Mouse (Mus musculus): ENCODE measurements around the gene Gm11567. TPM values are rescaled to one million over a fixed set of nuclear protein-coding genes. Genes with fewer than 3 reads are reported as not detected.
A peak's percentile ranks its signal among the peaks of the same experiment; 100 is the strongest.
"Not testable (repeated sequence)": the region's sequence is repeated elsewhere in the genome, so short reads cannot be mapped to it uniquely, and the experiment has no call there.

Gene Gm11567
- polyA plus RNA-seq, 1 experiment: not detected

- Histone ChIP-seq H3K79me3 (ENCODE audit: low read depth) (no peaks in the 10 kb centered on the region), H3K79me2 (ENCODE audit: control insufficient read depth, insufficient read depth) (no peaks in the 10 kb centered on the region), H3K36me3 (ENCODE audit: control insufficient read depth, insufficient read depth) (no peaks in the 10 kb centered on the region)
Measured at GRCm38 (mm10) chr11:99857617-99858016, 21.4 kb upstream of the Gm11567 start, which contains the start of gene Gm11568. Gm11568 (plus strand) TSS chr11:99857917.

GRCm38 (mm10) chr11:99858761-99859160 is 20.2 kb upstream of the Gm11567 start:
- no peak overlapping the region for H3ac ChIP-seq (ENCODE audit: control insufficient read depth, insufficient read length, low read depth)

More at GRCm38 (mm10) chr11:99857617-99858016, 21.4 kb upstream of the Gm11567 start, which contains the start of gene Gm11568:
- no peak within 1 kb of the TSS for H3K4me3 ChIP-seq (ENCODE audit: insufficient read depth, poor library complexity, severe bottlenecking)
- no peak within 1 kb of the TSS for H3ac ChIP-seq (ENCODE audit: control insufficient read depth, insufficient read length, low read depth)
- TF ChIP-seq CTCF (IDR thresholded peaks at IDR 0.05; ENCODE audit: control insufficient read depth, insufficient read depth, insufficient read length) (no peak), MYOG (IDR thresholded peaks at IDR 0.05; ENCODE audit: control insufficient read depth, extremely low read depth, insufficient read length) (no peak), USF1 (IDR thresholded peaks at IDR 0.05; ENCODE audit: low read depth) (no peak), FOSL1 (IDR thresholded peaks at IDR 0.05; ENCODE audit: insufficient read depth, low read length, poor library complexity, severe bottlenecking) (no peak), MAX (IDR thresholded peaks at IDR 0.05) (no peak), CEBPB (IDR thresholded peaks at IDR 0.05; ENCODE audit: low read depth) (no peak), MYOD1 (IDR thresholded peaks at IDR 0.05; ENCODE audit: control insufficient read depth, insufficient read length, low read depth) (no peak)
- no peaks in the 10 kb centered on the region for H3K27me3 ChIP-seq (ENCODE audit: control insufficient read depth, insufficient read depth, insufficient read length)

GRCm38 (mm10) chr11:99864176-99864575 is 14.8 kb upstream of the Gm11567 start, which contains the start of gene Gm11559:
Gm11559 (plus strand) TSS chr11:99864476.
- not testable (repeated sequence) for H3K36me3 ChIP-seq (ENCODE audit: control insufficient read depth, insufficient read depth); H3ac ChIP-seq (ENCODE audit: control insufficient read depth, insufficient read length, low read depth); H3K4me3 ChIP-seq (ENCODE audit: insufficient read depth, poor library complexity, severe bottlenecking); H3K79me3 ChIP-seq (ENCODE audit: low read depth); H3K79me2 ChIP-seq (ENCODE audit: control insufficient read depth, insufficient read depth); H3K27me3 ChIP-seq (ENCODE audit: control insufficient read depth, insufficient read depth, insufficient read length)

More at GRCm38 (mm10) chr11:99858761-99859160, 20.2 kb upstream of the Gm11567 start:
- TF ChIP-seq USF1 (IDR thresholded peaks at IDR 0.05; ENCODE audit: low read depth): no peak
- TF ChIP-seq FOSL1 (IDR thresholded peaks at IDR 0.05; ENCODE audit: insufficient read depth, low read length, poor library complexity, severe bottlenecking): peak; percentile 48
- Histone ChIP-seq H3K27me3 (ENCODE audit: control insufficient read depth, insufficient read depth, insufficient read length) (no peaks in the 10 kb centered on the region), H3K79me3 (ENCODE audit: low read depth) (no peaks in the 10 kb centered on the region), H3K36me3 (ENCODE audit: control insufficient read depth, insufficient read depth) (no peaks in the 10 kb centered on the region), H3K79me2 (ENCODE audit: control insufficient read depth, insufficient read depth) (no peaks in the 10 kb centered on the region), H3K4me3 (ENCODE audit: insufficient read depth, poor library complexity, severe bottlenecking) (no peak overlapping the region)

- H3K27me3 ChIP-seq (ENCODE audit: control insufficient read depth, insufficient read depth, insufficient read length); H3K36me3 ChIP-seq (ENCODE audit: control insufficient read depth, insufficient read depth); H3ac ChIP-seq (ENCODE audit: control insufficient read depth, insufficient read length, low read depth); H3K79me2 ChIP-seq (ENCODE audit: control insufficient read depth, insufficient read depth); H3K4me3 ChIP-seq (ENCODE audit: insufficient read depth, poor library complexity, severe bottlenecking); H3K79me3 ChIP-seq (ENCODE audit: low read depth): not testable (repeated sequence)
Measured at GRCm38 (mm10) chr11:99873089-99873488, 5.9 kb upstream of the Gm11567 start, which contains the start of gene Krtap9-1. Krtap9-1 (plus strand) TSS chr11:99873389.

DNA sequence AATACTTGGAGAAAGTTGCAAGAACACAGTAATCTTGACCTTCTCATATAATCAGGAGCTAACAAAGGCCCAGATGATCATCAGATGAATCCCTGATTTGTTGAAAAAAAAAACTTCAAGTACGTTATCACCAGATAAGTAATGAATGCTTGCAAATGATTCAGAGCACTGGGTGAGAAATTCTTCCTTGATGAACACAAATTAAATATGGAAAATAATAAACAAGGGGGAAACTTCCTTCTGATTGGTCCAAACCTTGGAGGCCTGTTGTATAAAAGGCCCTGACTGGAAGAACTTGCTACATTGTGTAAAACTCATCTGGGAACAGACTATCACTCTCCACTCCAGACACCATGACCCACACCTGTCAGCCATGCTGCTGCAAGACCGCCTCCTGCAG is 28.6 kb downstream of the Gm11567 start, which contains the start of gene Krtap31-1:
Gene Krtap31-1 (plus strand): TSS at position 301 of the 400 bp plus-strand sequence.
- no peak within 1 kb of the TSS for H3ac ChIP-seq (ENCODE audit: control insufficient read depth, insufficient read length, low read depth)
- H3K79me2 ChIP-seq (ENCODE audit: control insufficient read depth, insufficient read depth): no peaks in the 10 kb centered on the region
- no peaks in the 10 kb centered on the region for H3K36me3 ChIP-seq (ENCODE audit: control insufficient read depth, insufficient read depth)
- H3K27me3 ChIP-seq (ENCODE audit: control insufficient read depth, insufficient read depth, insufficient read length): no peaks in the 10 kb centered on the region
- TF ChIP-seq MAX (IDR thresholded peaks at IDR 0.05) (no peak), MYOG (IDR thresholded peaks at IDR 0.05; ENCODE audit: control insufficient read depth, extremely low read depth, insufficient read length) (no peak), CTCF (IDR thresholded peaks at IDR 0.05; ENCODE audit: control insufficient read depth, insufficient read depth, insufficient read length) (no peak), CEBPB (IDR thresholded peaks at IDR 0.05; ENCODE audit: low read depth) (no peak)
- no peaks in the 10 kb centered on the region for H3K79me3 ChIP-seq (ENCODE audit: low read depth)
- H3K4me3 ChIP-seq (ENCODE audit: insufficient read depth, poor library complexity, severe bottlenecking): no peak within 1 kb of the TSS

GRCm38 (mm10) chr11:99914451-99914850 is 35.5 kb downstream of the Gm11567 start, which contains the start of gene Gm11565:
Gm11565 (plus strand) TSS chr11:99914751.
- TF ChIP-seq MYOD1 (IDR thresholded peaks at IDR 0.05; ENCODE audit: control insufficient read depth, insufficient read length, low read depth): no peak
- TF ChIP-seq FOSL1 (IDR thresholded peaks at IDR 0.05; ENCODE audit: insufficient read depth, low read length, poor library complexity, severe bottlenecking): no peak
- TF ChIP-seq MYOG (IDR thresholded peaks at IDR 0.05; ENCODE audit: control insufficient read depth, extremely low read depth, insufficient read length): no peak
- TF ChIP-seq CTCF (IDR thresholded peaks at IDR 0.05; ENCODE audit: control insufficient read depth, insufficient read depth, insufficient read length): no peak
- TF ChIP-seq USF1 (IDR thresholded peaks at IDR 0.05; ENCODE audit: low read depth): no peak
- no peak for TF ChIP-seq CEBPB (IDR thresholded peaks at IDR 0.05; ENCODE audit: low read depth)
- TF ChIP-seq MAX (IDR thresholded peaks at IDR 0.05): no peak
- Histone ChIP-seq H3K79me2 (ENCODE audit: control insufficient read depth, insufficient read depth) (no peaks in the 10 kb centered on the region), H3K79me3 (ENCODE audit: low read depth) (no peaks in the 10 kb centered on the region), H3K27me3 (ENCODE audit: control insufficient read depth, insufficient read depth, insufficient read length) (peaks cover 14% of the 10 kb centered on the region), H3ac (ENCODE audit: control insufficient read depth, insufficient read length, low read depth) (no peak within 1 kb of the TSS), H3K36me3 (ENCODE audit: control insufficient read depth, insufficient read depth) (no peaks in the 10 kb centered on the region), H3K4me3 (ENCODE audit: insufficient read depth, poor library complexity, severe bottlenecking) (no peak within 1 kb of the TSS)

Other genes starting within 250 kb of the Gm11567 start
- not detected for gene Krtap4-2, start 244.1 kb upstream of the Gm11567 start, polyA plus RNA-seq (2012; fragmentation: generic; extraction: Trizol)
- not detected for gene Krtap4-7, start 235.1 kb upstream of the Gm11567 start, polyA plus RNA-seq (2012; fragmentation: generic; extraction: Trizol)
- not detected for gene Gm11555, start 229.0 kb upstream of the Gm11567 start, polyA plus RNA-seq (2012; fragmentation: generic; extraction: Trizol)
- not detected for gene Gm11563, start 220.2 kb upstream of the Gm11567 start, polyA plus RNA-seq (2012; fragmentation: generic; extraction: Trizol)
- not detected for gene Krtap4-6, start 213.2 kb upstream of the Gm11567 start, polyA plus RNA-seq (2012; fragmentation: generic; extraction: Trizol)
- not detected for gene Gm14190, start 188.4 kb upstream of the Gm11567 start, polyA plus RNA-seq (2012; fragmentation: generic; extraction: Trizol)
- not detected for gene Gm14180, start 144.9 kb upstream of the Gm11567 start, polyA plus RNA-seq (2012; fragmentation: generic; extraction: Trizol)
- not detected for gene Gm11595, start 106.3 kb upstream of the Gm11567 start, polyA plus RNA-seq (2012; fragmentation: generic; extraction: Trizol)
- not detected for gene Krtap4-8, start 98.5 kb upstream of the Gm11567 start, polyA plus RNA-seq (2012; fragmentation: generic; extraction: Trizol)
- not detected for gene Krtap4-9, start 94.0 kb upstream of the Gm11567 start, polyA plus RNA-seq (2012; fragmentation: generic; extraction: Trizol)
- not detected for gene Gm11596, start 85.7 kb upstream of the Gm11567 start, polyA plus RNA-seq (2012; fragmentation: generic; extraction: Trizol)
- gene Gm11569, start 80.3 kb upstream of the Gm11567 start, polyA plus RNA-seq (2012; fragmentation: generic; extraction: Trizol): not detected
- gene Gm11554, start 74.7 kb upstream of the Gm11567 start, polyA plus RNA-seq (2012; fragmentation: generic; extraction: Trizol): not detected
- not detected for gene Krtap4-13, start 69.3 kb upstream of the Gm11567 start, polyA plus RNA-seq (2012; fragmentation: generic; extraction: Trizol)
- not detected for gene Gm11564, start 63.5 kb upstream of the Gm11567 start, polyA plus RNA-seq (2012; fragmentation: generic; extraction: Trizol)
- not detected for gene 2300003K06Rik, start 41.1 kb upstream of the Gm11567 start, polyA plus RNA-seq (2012; fragmentation: generic; extraction: Trizol)
- not detected for gene Krtap4-16, start 27.6 kb upstream of the Gm11567 start, polyA plus RNA-seq (2012; fragmentation: generic; extraction: Trizol)
- gene Gm11568, start 21.3 kb upstream of the Gm11567 start, polyA plus RNA-seq (2012; fragmentation: generic; extraction: Trizol): not detected
- not detected for gene Gm11559, start 14.7 kb upstream of the Gm11567 start, polyA plus RNA-seq (2012; fragmentation: generic; extraction: Trizol)
- not detected for gene Krtap9-1, start 5.8 kb upstream of the Gm11567 start, polyA plus RNA-seq (2012; fragmentation: generic; extraction: Trizol)
- not detected for gene Krtap31-1, start 28.7 kb downstream of the Gm11567 start, polyA plus RNA-seq (2012; fragmentation: generic; extraction: Trizol)
- gene Gm11565, start 35.6 kb downstream of the Gm11567 start, polyA plus RNA-seq (2012; fragmentation: generic; extraction: Trizol): not detected
- gene Krtap31-2, start 57.1 kb downstream of the Gm11567 start, polyA plus RNA-seq (2012; fragmentation: generic; extraction: Trizol): not detected
- gene Krtap9-5, start 69.3 kb downstream of the Gm11567 start, polyA plus RNA-seq (2012; fragmentation: generic; extraction: Trizol): not detected
- gene Krtap29-1, start 99.9 kb downstream of the Gm11567 start, polyA plus RNA-seq (2012; fragmentation: generic; extraction: Trizol): not detected
- gene Krtap16-1, start 107.4 kb downstream of the Gm11567 start, polyA plus RNA-seq (2012; fragmentation: generic; extraction: Trizol): not detected
- not detected for gene Krtap17-1, start 114.8 kb downstream of the Gm11567 start, polyA plus RNA-seq (2012; fragmentation: generic; extraction: Trizol)
- gene Krt33a, start 137.0 kb downstream of the Gm11567 start, polyA plus RNA-seq (2012; fragmentation: generic; extraction: Trizol): 0.02 TPM
- gene Krt33b, start 150.7 kb downstream of the Gm11567 start, polyA plus RNA-seq (2012; fragmentation: generic; extraction: Trizol): not detected
- not detected for gene Krt34, start 162.4 kb downstream of the Gm11567 start, polyA plus RNA-seq (2012; fragmentation: generic; extraction: Trizol)
- gene Krt31, start 171.4 kb downstream of the Gm11567 start, polyA plus RNA-seq (2012; fragmentation: generic; extraction: Trizol): not detected
- not detected for gene Krt32, start 209.0 kb downstream of the Gm11567 start, polyA plus RNA-seq (2012; fragmentation: generic; extraction: Trizol)
- not detected for gene Krt35, start 217.1 kb downstream of the Gm11567 start, polyA plus RNA-seq (2012; fragmentation: generic; extraction: Trizol)
- gene Krt36, start 226.4 kb downstream of the Gm11567 start, polyA plus RNA-seq (2012; fragmentation: generic; extraction: Trizol): 0.14 TPM
- gene Krt13, start 242.4 kb downstream of the Gm11567 start, polyA plus RNA-seq (2012; fragmentation: generic; extraction: Trizol): 20.0 TPM